Mouse (Mus musculus): ENCODE measurements at regions not wholly inside any gene's neighbourhood (a gene's known extent, or its start where the extent isn't known, plus 50 kb on each side); places are given as distances from the start of the nearest gene placed in this dataset.

DNA sequence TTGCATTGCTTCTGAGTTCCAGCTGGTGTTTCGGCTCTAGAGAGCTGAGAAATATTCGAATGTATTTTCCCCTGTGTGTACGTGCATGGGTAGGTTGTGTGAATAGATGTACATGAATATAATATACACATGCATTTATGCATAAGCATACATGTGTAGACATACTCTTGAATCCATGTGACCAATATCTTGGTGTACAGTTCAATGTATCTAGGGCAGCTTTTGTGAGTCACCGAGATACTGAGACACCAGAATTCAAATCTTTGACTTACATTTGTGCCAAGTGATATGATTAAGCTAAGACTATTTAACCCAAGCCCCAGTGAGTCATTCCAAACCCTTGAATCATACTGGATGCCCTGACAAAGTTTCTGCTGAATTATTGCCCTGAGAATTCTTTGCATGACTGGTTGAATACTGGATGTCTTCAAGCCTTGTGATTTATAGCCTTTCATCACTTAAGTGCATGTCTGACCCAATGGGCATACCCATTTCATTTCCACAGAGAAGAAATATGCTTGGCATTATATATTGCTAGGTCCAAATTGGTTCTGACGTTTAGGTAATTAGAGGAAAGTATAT, 103.3 kb upstream of the Tsc22d2 start:
- Histone ChIP-seq H3K9me3 (ENCODE audit: control insufficient read depth, low read length) (no peaks in the 10 kb centered on the region), H3K9ac (ENCODE audit: low read length) (no peak overlapping the region), H3K4me3 (ENCODE audit: low read depth, low read length) (no peak overlapping the region), H3K4me1 (ENCODE audit: control insufficient read depth, insufficient read depth, low read length) (no peaks in the 10 kb centered on the region), H3K27me3 (ENCODE audit: control insufficient read depth, insufficient read depth, low read length) (no peaks in the 10 kb centered on the region), H3K4me2 (no peak overlapping the region), H3K27ac (ENCODE audit: low read depth, low read length) (no peak overlapping the region), H3K36me3 (ENCODE audit: control insufficient read depth, insufficient read depth, low read length) (no peaks in the 10 kb centered on the region)
- WGBS = 93% methylated on average over 5 of the region's 5 CpGs
- no peak for DNase-seq (ENCODE audit: low spot score, missing footprints)
- no peak for ATAC-seq (ENCODE audit: low FRiP score)

DNA sequence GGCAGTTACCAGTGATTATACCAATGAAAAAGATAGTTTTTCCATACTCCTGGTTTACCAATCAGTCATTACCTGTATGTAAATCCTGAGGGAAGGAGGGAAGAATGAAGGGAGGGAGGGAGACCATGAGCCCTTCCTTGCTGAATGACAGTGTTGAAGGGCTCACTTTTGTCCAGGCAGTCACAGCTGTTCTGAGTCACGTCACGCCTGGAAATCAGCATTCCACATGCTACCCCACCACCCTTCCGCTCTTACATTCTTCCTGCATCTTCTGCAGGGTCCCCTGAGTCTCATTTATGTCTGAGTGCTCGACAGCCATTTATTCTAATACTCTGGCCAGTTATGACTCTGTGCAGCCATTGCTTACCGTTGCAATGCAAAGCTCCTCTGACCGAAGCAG, 101.9 kb upstream of the Tsc22d2 start:
- H3K9ac ChIP-seq (ENCODE audit: low read length) = no peak overlapping the region
- no peaks in the 10 kb centered on the region for H3K27me3 ChIP-seq (ENCODE audit: control insufficient read depth, insufficient read depth, low read length)
- no peak for DNase-seq (ENCODE audit: low spot score, missing footprints)
- no peaks in the 10 kb centered on the region for H3K9me3 ChIP-seq (ENCODE audit: control insufficient read depth, low read length)
- WGBS = 77% methylated on average over 6 of the region's 6 CpGs
- no peak overlapping the region for H3K4me3 ChIP-seq (ENCODE audit: low read depth, low read length)
- ATAC-seq (ENCODE audit: low FRiP score) = no peak
- no peaks in the 10 kb centered on the region for H3K4me1 ChIP-seq (ENCODE audit: control insufficient read depth, insufficient read depth, low read length)
- no peak overlapping the region for H3K4me2 ChIP-seq
- no peak overlapping the region for H3K27ac ChIP-seq (ENCODE audit: low read depth, low read length)
- H3K36me3 ChIP-seq (ENCODE audit: control insufficient read depth, insufficient read depth, low read length) = no peaks in the 10 kb centered on the region

DNA sequence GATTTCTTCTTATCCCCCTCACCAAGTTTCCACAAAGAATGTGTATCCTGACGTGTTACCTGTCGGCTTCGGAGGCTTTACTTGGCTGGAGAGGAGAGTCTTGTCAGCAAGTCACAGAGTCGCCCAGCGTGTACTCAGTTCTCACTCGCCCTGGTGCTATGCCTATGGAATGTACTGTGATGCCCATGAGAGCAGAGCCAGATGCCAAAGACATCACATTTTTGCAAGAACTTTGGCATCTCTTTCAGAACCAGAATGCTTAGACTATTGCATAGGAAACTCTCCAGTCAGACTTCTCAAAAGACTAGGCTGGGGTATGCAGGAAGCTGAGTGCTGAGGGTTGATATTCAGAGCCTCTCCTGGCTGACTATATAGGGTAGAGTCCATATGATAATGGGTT, 99.3 kb upstream of the Tsc22d2 start:
- Histone ChIP-seq H3K4me1 (ENCODE audit: control insufficient read depth, insufficient read depth, low read length) (no peaks in the 10 kb centered on the region), H3K9me3 (ENCODE audit: control insufficient read depth, low read length) (no peaks in the 10 kb centered on the region), H3K27ac (ENCODE audit: low read depth, low read length) (no peak overlapping the region), H3K27me3 (ENCODE audit: control insufficient read depth, insufficient read depth, low read length) (no peaks in the 10 kb centered on the region), H3K4me3 (ENCODE audit: low read depth, low read length) (no peak overlapping the region), H3K9ac (ENCODE audit: low read length) (no peak overlapping the region), H3K4me2 (no peak overlapping the region), H3K36me3 (ENCODE audit: control insufficient read depth, insufficient read depth, low read length) (no peaks in the 10 kb centered on the region)
- ATAC-seq (ENCODE audit: low FRiP score) (no peak), DNase-seq (ENCODE audit: low spot score, missing footprints) (no peak)
- WGBS = 89% methylated on average over 6 of the region's 6 CpGs

DNA sequence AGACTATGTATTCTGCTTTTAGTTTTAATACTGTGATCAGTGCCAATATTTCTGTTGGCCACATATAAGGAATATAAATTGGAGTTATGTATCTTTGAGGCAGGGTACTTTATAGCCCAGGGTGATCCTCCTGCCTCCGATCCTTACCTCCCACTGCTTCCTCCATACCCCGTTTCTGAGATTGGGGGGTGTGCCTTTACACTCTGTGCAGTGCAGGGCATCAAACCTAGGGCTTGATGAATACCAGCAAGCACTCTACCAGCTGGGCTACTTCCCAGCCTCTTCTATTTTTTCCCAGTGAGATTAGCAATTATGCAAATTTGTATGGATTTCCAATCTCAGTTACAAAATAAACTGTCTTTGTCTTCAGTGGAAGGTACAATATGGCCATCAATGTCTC, 97.3 kb upstream of the Tsc22d2 start:
- Histone ChIP-seq H3K4me3 (ENCODE audit: low read depth, low read length) (no peak overlapping the region), H3K4me1 (ENCODE audit: control insufficient read depth, insufficient read depth, low read length) (no peaks in the 10 kb centered on the region), H3K27ac (ENCODE audit: low read depth, low read length) (no peak overlapping the region), H3K9ac (ENCODE audit: low read length) (no peak overlapping the region), H3K27me3 (ENCODE audit: control insufficient read depth, insufficient read depth, low read length) (no peaks in the 10 kb centered on the region), H3K9me3 (ENCODE audit: control insufficient read depth, low read length) (no peaks in the 10 kb centered on the region), H3K4me2 (no peak overlapping the region), H3K36me3 (ENCODE audit: control insufficient read depth, insufficient read depth, low read length) (no peaks in the 10 kb centered on the region)
- 76% methylated on average over 2 of the region's 2 CpGs for WGBS
- ATAC-seq (ENCODE audit: low FRiP score) (no peak), DNase-seq (ENCODE audit: low spot score, missing footprints) (no peak)

DNA sequence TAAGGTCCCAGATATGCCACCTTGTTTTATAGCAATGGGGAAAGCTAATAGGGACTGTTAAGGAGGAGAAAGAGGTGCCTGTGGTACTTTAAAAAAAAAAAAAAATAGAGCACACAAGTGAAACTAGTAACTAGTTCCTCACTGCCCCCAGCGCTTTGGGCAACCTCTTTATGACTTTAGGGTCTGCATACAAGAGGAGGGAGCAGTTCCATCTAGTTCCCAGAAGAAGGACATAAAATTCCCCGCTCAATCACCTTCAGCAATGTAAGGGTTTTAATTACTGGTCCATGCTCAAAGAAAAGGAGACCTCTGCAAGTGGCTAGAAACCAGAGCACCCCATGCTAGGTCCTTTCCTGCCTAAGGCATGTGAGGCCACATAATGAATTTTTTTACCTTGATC, 95.8 kb upstream of the Tsc22d2 start:
- Histone ChIP-seq H3K27me3 (ENCODE audit: control insufficient read depth, insufficient read depth, low read length) (no peaks in the 10 kb centered on the region), H3K4me1 (ENCODE audit: control insufficient read depth, insufficient read depth, low read length) (no peaks in the 10 kb centered on the region), H3K9ac (ENCODE audit: low read length) (no peak overlapping the region), H3K36me3 (ENCODE audit: control insufficient read depth, insufficient read depth, low read length) (no peaks in the 10 kb centered on the region), H3K9me3 (ENCODE audit: control insufficient read depth, low read length) (no peaks in the 10 kb centered on the region), H3K27ac (ENCODE audit: low read depth, low read length) (no peak overlapping the region), H3K4me2 (no peak overlapping the region), H3K4me3 (ENCODE audit: low read depth, low read length) (no peak overlapping the region)
- WGBS = 90% methylated on average over 2 of the region's 2 CpGs
- DNase-seq (ENCODE audit: low spot score, missing footprints) (no peak), ATAC-seq (ENCODE audit: low FRiP score) (no peak)

DNA sequence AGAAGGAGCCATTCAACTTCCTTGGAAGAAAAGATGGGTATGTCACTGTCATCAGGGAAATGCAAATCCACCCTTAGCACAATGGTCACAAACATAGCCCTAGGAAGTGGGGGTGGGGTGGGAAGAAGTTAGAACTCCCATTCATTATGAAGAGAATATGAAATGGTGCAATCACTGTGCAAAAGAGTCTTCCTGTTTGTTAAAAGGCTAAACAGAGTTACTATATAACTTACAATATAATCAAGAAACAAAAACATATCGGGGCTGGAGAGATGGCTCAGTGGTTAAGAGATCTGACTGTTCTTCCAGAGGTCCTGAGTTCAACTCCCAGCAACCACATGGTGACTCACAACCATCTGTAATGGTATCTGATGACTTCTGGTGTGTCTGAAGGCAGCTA, 95.1 kb upstream of the Tsc22d2 start:
- Histone ChIP-seq H3K4me1 (ENCODE audit: control insufficient read depth, insufficient read depth, low read length) (no peaks in the 10 kb centered on the region), H3K9ac (ENCODE audit: low read length) (no peak overlapping the region), H3K9me3 (ENCODE audit: control insufficient read depth, low read length) (no peaks in the 10 kb centered on the region), H3K36me3 (ENCODE audit: control insufficient read depth, insufficient read depth, low read length) (no peaks in the 10 kb centered on the region), H3K27ac (ENCODE audit: low read depth, low read length) (no peak overlapping the region), H3K4me3 (ENCODE audit: low read depth, low read length) (no peak overlapping the region), H3K4me2 (no peak overlapping the region), H3K27me3 (ENCODE audit: control insufficient read depth, insufficient read depth, low read length) (no peaks in the 10 kb centered on the region)
- WGBS = 75% methylated on average over 1 of the region's 1 CpGs
- no peak for ATAC-seq (ENCODE audit: low FRiP score)
- DNase-seq (ENCODE audit: low spot score, missing footprints) = no peak

DNA sequence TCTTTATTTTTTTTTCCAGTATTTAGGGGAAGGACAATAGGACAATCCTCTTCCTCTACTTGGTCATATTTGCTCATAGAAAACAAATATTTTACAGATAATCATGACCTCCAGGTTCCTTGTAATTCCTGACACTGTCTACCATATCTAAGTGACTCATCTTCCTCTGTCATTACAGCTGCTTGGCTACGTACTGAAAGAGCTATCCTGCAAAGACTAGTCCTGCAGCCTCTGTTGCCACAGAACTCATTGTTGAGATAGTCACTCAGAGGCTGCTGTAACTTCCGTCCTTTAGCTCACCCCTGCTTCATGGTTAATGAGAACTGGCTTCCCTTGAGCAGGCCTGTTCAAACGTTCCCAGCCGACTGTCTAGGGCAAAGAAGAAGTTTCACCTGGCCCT, 93.7 kb upstream of the Tsc22d2 start:
- no peak for DNase-seq (ENCODE audit: low spot score, missing footprints)
- H3K9me3 ChIP-seq (ENCODE audit: control insufficient read depth, low read length) = no peaks in the 10 kb centered on the region
- H3K27me3 ChIP-seq (ENCODE audit: control insufficient read depth, insufficient read depth, low read length) = no peaks in the 10 kb centered on the region
- no peak overlapping the region for H3K9ac ChIP-seq (ENCODE audit: low read length)
- no peak overlapping the region for H3K4me2 ChIP-seq
- no peak overlapping the region for H3K4me3 ChIP-seq (ENCODE audit: low read depth, low read length)
- no peak for ATAC-seq (ENCODE audit: low FRiP score)
- no peaks in the 10 kb centered on the region for H3K4me1 ChIP-seq (ENCODE audit: control insufficient read depth, insufficient read depth, low read length)
- H3K36me3 ChIP-seq (ENCODE audit: control insufficient read depth, insufficient read depth, low read length) = no peaks in the 10 kb centered on the region
- WGBS = 73% methylated on average over 4 of the region's 4 CpGs
- no peak overlapping the region for H3K27ac ChIP-seq (ENCODE audit: low read depth, low read length)

DNA sequence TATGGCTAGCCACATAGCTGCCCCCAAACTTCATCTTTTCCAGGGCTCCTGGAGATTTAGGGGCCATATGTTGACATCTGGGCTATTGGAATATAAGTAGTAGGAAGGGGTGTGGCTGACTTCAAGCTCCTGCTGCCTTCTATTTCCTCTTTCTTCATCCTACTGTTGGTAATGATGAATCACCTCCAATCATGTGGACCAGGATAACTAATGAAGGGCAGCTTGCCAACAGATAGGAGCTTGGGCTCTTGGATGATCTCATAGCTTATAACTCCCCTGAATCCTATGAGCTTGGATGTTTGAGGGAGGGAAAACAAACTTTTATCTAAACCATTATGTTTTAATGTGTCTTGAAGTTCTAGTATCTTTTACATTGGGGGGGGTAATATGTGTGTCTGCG, 92.2 kb upstream of the Tsc22d2 start:
- ATAC-seq (ENCODE audit: low FRiP score) (no peak), DNase-seq (ENCODE audit: low spot score, missing footprints) (no peak)
- Histone ChIP-seq H3K4me2 (no peak overlapping the region), H3K9ac (ENCODE audit: low read length) (no peak overlapping the region), H3K4me3 (ENCODE audit: low read depth, low read length) (no peak overlapping the region), H3K9me3 (ENCODE audit: control insufficient read depth, low read length) (no peaks in the 10 kb centered on the region), H3K27me3 (ENCODE audit: control insufficient read depth, insufficient read depth, low read length) (no peaks in the 10 kb centered on the region), H3K4me1 (ENCODE audit: control insufficient read depth, insufficient read depth, low read length) (no peaks in the 10 kb centered on the region), H3K27ac (ENCODE audit: low read depth, low read length) (no peak overlapping the region), H3K36me3 (ENCODE audit: control insufficient read depth, insufficient read depth, low read length) (no peaks in the 10 kb centered on the region)
- WGBS = 73% methylated on average over 1 of the region's 1 CpGs

DNA sequence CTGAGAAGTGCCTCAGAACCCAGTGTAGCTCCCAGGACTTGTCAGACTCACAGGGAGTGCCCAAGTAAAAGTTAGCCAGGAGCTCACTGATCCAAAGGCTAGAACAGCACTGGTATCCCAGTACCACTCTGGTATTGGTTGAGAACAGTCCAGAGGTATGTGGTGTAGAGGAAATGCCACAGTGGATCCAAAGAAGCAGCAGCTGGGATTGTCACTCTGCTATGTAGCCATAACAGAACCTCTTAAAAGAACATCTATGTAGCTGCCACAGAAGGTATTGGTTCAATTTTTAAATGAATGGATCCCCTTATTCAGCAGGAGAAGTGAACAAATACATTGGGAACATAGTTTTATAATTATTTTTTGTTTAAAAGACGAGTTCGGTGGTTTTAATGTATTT, 86.8 kb upstream of the Tsc22d2 start:
- no peaks in the 10 kb centered on the region for H3K36me3 ChIP-seq (ENCODE audit: control insufficient read depth, insufficient read depth, low read length)
- H3K4me1 ChIP-seq (ENCODE audit: control insufficient read depth, insufficient read depth, low read length) = no peaks in the 10 kb centered on the region
- ATAC-seq (ENCODE audit: low FRiP score) (no peak), DNase-seq (ENCODE audit: low spot score, missing footprints) (no peak)
- H3K27ac ChIP-seq (ENCODE audit: low read depth, low read length) = no peak overlapping the region
- H3K4me3 ChIP-seq (ENCODE audit: low read depth, low read length) = no peak overlapping the region
- no peaks in the 10 kb centered on the region for H3K27me3 ChIP-seq (ENCODE audit: control insufficient read depth, insufficient read depth, low read length)
- 94% methylated on average over 2 of the region's 2 CpGs for WGBS
- no peaks in the 10 kb centered on the region for H3K9me3 ChIP-seq (ENCODE audit: control insufficient read depth, low read length)
- H3K4me2 ChIP-seq = no peak overlapping the region
- no peak overlapping the region for H3K9ac ChIP-seq (ENCODE audit: low read length)

DNA sequence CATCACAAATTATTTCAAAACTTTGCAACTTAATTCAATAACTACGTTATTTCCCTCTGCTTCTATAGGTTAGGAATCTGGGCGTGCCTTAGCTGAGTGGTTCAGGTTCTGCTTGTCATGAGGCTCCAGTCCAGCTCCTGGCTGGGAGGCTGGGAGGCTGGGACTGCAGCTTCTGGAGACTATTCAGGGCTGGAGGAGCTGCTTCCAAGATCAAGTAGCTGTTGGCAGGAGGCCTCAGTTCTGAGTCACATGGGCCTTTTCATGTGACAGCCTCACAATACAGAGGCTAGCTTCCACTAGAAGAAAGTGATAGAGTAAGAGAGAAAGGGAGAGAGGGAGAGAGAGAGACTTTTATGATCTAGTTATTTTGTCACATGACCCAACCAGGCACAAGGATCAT, 84.3 kb upstream of the Tsc22d2 start:
- Histone ChIP-seq H3K27ac (ENCODE audit: low read depth, low read length) (no peak overlapping the region), H3K4me3 (ENCODE audit: low read depth, low read length) (no peak overlapping the region), H3K9me3 (ENCODE audit: control insufficient read depth, low read length) (no peaks in the 10 kb centered on the region), H3K4me1 (ENCODE audit: control insufficient read depth, insufficient read depth, low read length) (no peaks in the 10 kb centered on the region; the same call in 1 of the 2 replicates), H3K4me2 (no peak overlapping the region), H3K36me3 (ENCODE audit: control insufficient read depth, insufficient read depth, low read length) (no peaks in the 10 kb centered on the region), H3K27me3 (ENCODE audit: control insufficient read depth, insufficient read depth, low read length) (no peaks in the 10 kb centered on the region), H3K9ac (ENCODE audit: low read length) (no peak overlapping the region)
- 81% methylated on average over 2 of the region's 2 CpGs for WGBS
- DNase-seq (ENCODE audit: low spot score, missing footprints) = no peak
- ATAC-seq (ENCODE audit: low FRiP score) = no peak
